ENCODE assay signal across 31 mouse cellular contexts in the genomic region with DNA sequence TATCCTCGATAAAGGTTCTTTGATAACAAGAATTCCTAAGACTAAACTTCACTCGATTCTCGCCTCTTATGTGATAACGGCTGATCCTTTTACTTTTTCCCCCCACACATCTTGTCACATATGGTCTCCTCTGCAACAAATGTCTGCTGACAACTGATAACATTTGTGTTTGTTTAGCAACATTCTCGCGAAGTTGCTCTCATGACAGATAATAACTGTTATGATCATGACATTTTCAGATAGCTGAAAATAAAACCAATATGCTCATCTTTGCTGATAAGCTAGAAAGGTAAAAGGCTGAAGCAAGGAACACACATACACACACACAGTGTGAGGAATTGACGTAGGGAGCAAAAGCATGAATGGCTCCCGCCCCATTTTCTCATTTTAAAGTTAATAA. TPM values are rescaled to one million over a fixed set of nuclear protein-coding genes. Genes with fewer than 3 reads are reported as not detected.
DNase-seq lines count a peak whose midpoint lies in the region; ATAC-seq lines count a peak whose summit lies in the region.
"Had no signal": no experiment of that assay in that cellular context is flagged by ENCODE, and none has a peak within 500 bp of the region (broad histone marks: within the 10 kb centered on the region; RNA-seq: fewer than 3 reads in every experiment).

No protein-coding gene starts in this region.

- 24% methylated on average over 8 of the region's 8 CpGs for WGBS in liver, embryonic 15.5 days (ENCODE audit: insufficient replicate concordance)

- H3K4me3 ChIP-seq in liver, embryonic 15.5 days (replicated peaks): no peak overlapping the region
- H3K4me3 ChIP-seq: embryonic facial prominence, embryonic 10.5 days; embryonic facial prominence, embryonic 15.5 days; heart, embryonic 10.5 days; hindbrain, embryonic 12.5 days; limb, embryonic 10.5 days; limb, embryonic 15.5 days; lung, embryonic 15.5 days; midbrain, embryonic 12.5 days; myocyte; neural tube, embryonic 13.5 days had no signal

- DNase-seq in MEL-GATA-1-ER (ENCODE audit: extremely low read depth, low read depth): peak; percentile 45
- peak; percentile 48 for DNase-seq in c-Kit-positive CD71-positive TER-119-negative erythroid progenitor cells, embryonic 14.5 days (ENCODE audit: low read depth)
- DNase-seq in testis, postnatal 14 days (ENCODE audit: low spot score): no peak
- DNase-seq in heart, adult 18-20 months: no peak
- DNase-seq: adrenal gland, postnatal 25 days; B cell, adult 2 months; cerebellum, adult 11-12 months; cerebellum, postnatal 14 days; gastrocnemius, postnatal 14 days; heart, postnatal 36 days; kidney, adult 8-10 months; layer of hippocampus, postnatal 36 days; right cerebral cortex, postnatal 4 days; thymus, postnatal 4 days had no signal

- no peaks in the 10 kb centered on the region for H3K27me3 ChIP-seq in liver, embryonic 15.5 days
- H3K27me3 ChIP-seq: embryonic facial prominence, embryonic 15.5 days; hindbrain, embryonic 12.5 days; limb, embryonic 15.5 days; lung, embryonic 15.5 days; midbrain, embryonic 12.5 days; neural tube, embryonic 13.5 days; Patski had no signal

- peak overlapping the region; percentile 73 for H3K27ac ChIP-seq in liver, embryonic 15.5 days (replicated peaks)
- H3K27ac ChIP-seq: embryonic facial prominence, embryonic 10.5 days; embryonic facial prominence, embryonic 15.5 days; heart, embryonic 10.5 days; hindbrain, embryonic 12.5 days; hindbrain, postnatal 0 days; kidney, postnatal 0 days; limb, embryonic 10.5 days; limb, embryonic 15.5 days; lung, embryonic 15.5 days; midbrain, embryonic 12.5 days; neural tube, embryonic 13.5 days had no signal

- no peaks in the 10 kb centered on the region for H3K9me3 ChIP-seq in liver, embryonic 15.5 days (replicated peaks)
- H3K9me3 ChIP-seq: embryonic facial prominence, embryonic 10.5 days; embryonic facial prominence, embryonic 15.5 days; heart, embryonic 10.5 days; hindbrain, embryonic 12.5 days; limb, embryonic 10.5 days; limb, embryonic 15.5 days; lung, embryonic 15.5 days; midbrain, embryonic 12.5 days; neural tube, embryonic 13.5 days had no signal

- peak; percentile 75 for ATAC-seq in liver, embryonic 15.5 days (ENCODE audit: insufficient read depth)
- ATAC-seq in activated CD4-positive, CD25-positive, alpha-beta regulatory T cell, adult 4 months: no peak
- ATAC-seq: forebrain, embryonic 14.5 days; hindbrain, postnatal 0 days; intestine, embryonic 16.5 days; Patski had no signal

- no peak overlapping the region for H3K9ac ChIP-seq in liver, embryonic 15.5 days
- H3K9ac ChIP-seq: embryonic facial prominence, embryonic 15.5 days; hindbrain, embryonic 12.5 days; limb, embryonic 15.5 days; lung, embryonic 15.5 days; midbrain, embryonic 12.5 days; neural tube, embryonic 13.5 days had no signal

- peak overlapping the region; percentile 54 for H3K4me2 ChIP-seq in liver, embryonic 15.5 days
- H3K4me2 ChIP-seq: embryonic facial prominence, embryonic 15.5 days; hindbrain, embryonic 12.5 days; limb, embryonic 15.5 days; lung, embryonic 15.5 days; midbrain, embryonic 12.5 days; neural tube, embryonic 13.5 days had no signal

- H3K4me1 ChIP-seq in liver, embryonic 15.5 days (replicated peaks): peaks cover 45% of the 10 kb centered on the region
- H3K4me1 ChIP-seq: embryonic facial prominence, embryonic 10.5 days; embryonic facial prominence, embryonic 15.5 days; hindbrain, embryonic 12.5 days; limb, embryonic 10.5 days; limb, embryonic 15.5 days; midbrain, embryonic 12.5 days; neural tube, embryonic 13.5 days had no signal

- no peaks in the 10 kb centered on the region for H3K36me3 ChIP-seq in liver, embryonic 15.5 days (replicated peaks)
- H3K36me3 ChIP-seq: embryonic facial prominence, embryonic 10.5 days; embryonic facial prominence, embryonic 15.5 days; heart, embryonic 10.5 days; hindbrain, embryonic 12.5 days; limb, embryonic 10.5 days; limb, embryonic 15.5 days; lung, embryonic 15.5 days; midbrain, embryonic 12.5 days; neural tube, embryonic 13.5 days had no signal

RNA-seq across cellular contexts. Expression of a gene that starts 34.1 kb away (rescaled TPM):
- 3.6 and 4.2 TPM in 2 replicates for polyA plus RNA-seq in liver, embryonic 15.5 days (2015; fragmentation: Nextera tagmentation; extraction: Ambion mirVana)
- 1 to 10 TPM; 6.4 to 8.4 TPM for total RNA-seq in heart, adult 18-20 months (2021)
- polyA plus RNA-seq in activated CD4-positive, CD25-positive, alpha-beta regulatory T cell, adult 4 months (2017; shearing (Covaris generic)): 10 to 100 TPM; 31.3 to 34.4 TPM

Comparison
In these comparisons a context has a peak if more than half of its experiments do, and no peak if none do; other contexts are left out.
1. DNase-seq: peak in MEL-GATA-1-ER (single experiment) and c-Kit-positive CD71-positive TER-119-negative erythroid progenitor cells, embryonic 14.5 days (single experiment); none in testis, postnatal 14 days (single experiment) and heart, adult 18-20 months (0 of 2).